Mouse (Mus musculus) activated CD4-positive, CD25-positive, alpha-beta regulatory T cell, adult 4 months (primary cell): Measurements from ENCODE around the gene Zfp787. TPM values are rescaled to one million over a fixed set of nuclear protein-coding genes. Genes with fewer than 3 reads are reported as not detected.
"Not testable (repeated sequence)": the region's sequence is repeated elsewhere in the genome, so short reads cannot be mapped to it uniquely, and the experiment has no call there.

Experiments
- ATAC-seq: one replicate; pipeline ENCODE4 v1.8.0; 2017
- polyA plus RNA-seq, 2 experiments: library from polyadenylated mRNA; unstranded; fragments of 100-300 nt; shearing (Covaris generic); gene quantifications; one replicate each; pipeline ENCODE4 v1.2.1; 2017

Zfp787 gene
- polyA plus RNA-seq, 2 experiments from 2014 or later, result 4.9 to 9.3 TPM

GRCm38 (mm10) chr7:6161541-6161940, 5.7 kb upstream of the Zfp787 start:
- no peak for ATAC-seq

GRCm38 (mm10) chr7:6159604-6160003, 3.8 kb upstream of the Zfp787 start:
- ATAC-seq, result no peak

- ATAC-seq, result no peak
Measured at GRCm38 (mm10) chr7:6157479-6157878, 1.7 kb upstream of the Zfp787 start.

GRCm38 (mm10) chr7:6156901-6157472, 1.2 kb upstream of the Zfp787 start:
- ATAC-seq, result no peak

- peak; percentile 36 for ATAC-seq
Measured at GRCm38 (mm10) chr7:6155031-6155872, 545 bp downstream of the Zfp787 start.

- ATAC-seq, result no peak
Measured at GRCm38 (mm10) chr7:6154164-6154563, 1.6 kb downstream of the Zfp787 start.

- no peak for ATAC-seq
Measured at GRCm38 (mm10) chr7:6153131-6153530, 2.7 kb downstream of the Zfp787 start.

- no peak for ATAC-seq
Measured at GRCm38 (mm10) chr7:6152036-6152435, 3.8 kb downstream of the Zfp787 start.

- no peak for ATAC-seq
Measured at GRCm38 (mm10) chr7:6151266-6151665, 4.5 kb downstream of the Zfp787 start.

- no peak for ATAC-seq
Measured at GRCm38 (mm10) chr7:6147688-6148087, 8.1 kb downstream of the Zfp787 start.

- no peak for ATAC-seq
Measured at GRCm38 (mm10) chr7:6146982-6147325, 8.8 kb downstream of the Zfp787 start.

- ATAC-seq, result no peak
Measured at GRCm38 (mm10) chr7:6146194-6146981, 9.4 kb downstream of the Zfp787 start.

- no peak for ATAC-seq
Measured at GRCm38 (mm10) chr7:6145423-6146188, 10.2 kb downstream of the Zfp787 start.

- no peak for ATAC-seq
Measured at GRCm38 (mm10) chr7:6143991-6144531, 11.7 kb downstream of the Zfp787 start.

GRCm38 (mm10) chr7:6139295-6139694, 16.5 kb downstream of the Zfp787 start:
- no peak for ATAC-seq

- no peak for ATAC-seq
Measured at GRCm38 (mm10) chr7:6136497-6136896, 19.3 kb downstream of the Zfp787 start.

- no peak for ATAC-seq
Measured at GRCm38 (mm10) chr7:6132646-6133045, 23.2 kb downstream of the Zfp787 start.

- no peak for ATAC-seq
Measured at GRCm38 (mm10) chr7:6130346-6130745, 25.5 kb downstream of the Zfp787 start.

GRCm38 (mm10) chr7:6126690-6127448, 28.9 kb downstream of the Zfp787 start:
- ATAC-seq, result peak; percentile 92

- ATAC-seq, result not testable (repeated sequence)
Measured at GRCm38 (mm10) chr7:6121128-6121527, 34.7 kb downstream of the Zfp787 start.

GRCm38 (mm10) chr7:6120104-6120503, 35.7 kb downstream of the Zfp787 start:
- ATAC-seq, result not testable (repeated sequence)

GRCm38 (mm10) chr7:6119501-6119900, 36.3 kb downstream of the Zfp787 start:
- ATAC-seq, result no peak
